Mouse (Mus musculus): Measurements from ENCODE around the gene Rnase12. TPM values are rescaled to one million over a fixed set of nuclear protein-coding genes. Genes with fewer than 3 reads are reported as not detected.
A peak's percentile ranks its signal among the peaks of the same experiment; 100 is the strongest.
"Not testable (repeated sequence)": the region's sequence is repeated elsewhere in the genome, so short reads cannot be mapped to it uniquely, and the experiment has no call there.

Rnase12 gene
- total RNA-seq, 2 experiments from 2014 or later: not detected

DNA sequence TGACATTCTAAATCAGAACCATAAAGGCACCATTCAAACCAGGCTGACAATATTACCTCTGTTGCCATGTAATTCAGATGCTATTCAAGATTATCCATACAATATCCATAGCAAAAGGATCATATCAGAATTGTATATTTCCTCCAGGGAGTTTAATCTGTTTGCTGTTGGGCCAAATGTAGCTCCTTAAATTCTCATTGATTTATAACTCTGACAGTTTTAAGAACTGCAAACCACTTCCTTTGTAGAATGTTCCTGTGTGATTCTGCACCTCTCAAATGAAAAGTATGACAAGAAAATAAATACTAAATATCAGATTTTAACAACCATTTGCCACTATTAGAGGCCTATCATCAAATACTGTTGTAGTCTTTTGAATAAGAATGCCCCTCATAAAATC, 41.7 kb downstream of the Rnase12 start:
- no peak for DNase-seq

DNA sequence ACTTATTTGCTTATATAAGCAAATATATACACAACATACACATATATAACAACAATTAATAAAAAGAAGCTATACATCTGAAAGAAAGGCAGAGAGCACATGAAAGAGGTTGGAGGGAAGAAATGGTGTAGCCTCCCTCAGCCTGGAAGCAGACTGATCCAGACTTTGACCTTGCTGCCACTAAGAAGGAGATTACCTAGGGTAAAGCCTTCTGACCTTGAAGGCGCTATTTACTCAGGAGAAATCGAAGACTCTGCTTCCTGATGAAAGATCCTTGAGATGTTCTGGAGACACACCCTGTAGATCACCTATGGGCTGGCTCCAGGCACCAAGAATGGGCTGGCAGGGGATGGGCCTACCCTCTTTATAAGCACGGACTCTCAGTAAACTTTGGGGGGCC, 42.7 kb downstream of the Rnase12 start:
- DNase-seq: not testable (repeated sequence)

DNA sequence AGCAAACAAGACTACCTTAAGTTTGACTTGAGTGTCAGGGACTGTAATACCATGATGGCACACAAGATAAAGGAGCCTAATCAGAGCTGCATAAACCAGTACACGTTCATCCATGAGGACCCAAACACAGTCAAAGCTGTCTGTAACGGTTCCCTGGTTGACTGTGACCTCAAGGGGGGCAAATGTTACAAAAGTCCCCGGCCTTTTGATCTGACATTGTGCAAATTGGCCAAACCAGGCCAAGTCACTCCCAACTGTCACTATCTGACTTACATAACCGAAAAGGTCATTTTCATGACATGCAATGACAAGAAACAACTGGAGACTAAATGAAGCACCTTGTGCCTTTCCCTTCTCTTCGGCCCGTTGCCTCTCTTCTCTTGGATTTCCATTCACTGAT, 47.9 kb downstream of the Rnase12 start:
- no peak for DNase-seq

DNA sequence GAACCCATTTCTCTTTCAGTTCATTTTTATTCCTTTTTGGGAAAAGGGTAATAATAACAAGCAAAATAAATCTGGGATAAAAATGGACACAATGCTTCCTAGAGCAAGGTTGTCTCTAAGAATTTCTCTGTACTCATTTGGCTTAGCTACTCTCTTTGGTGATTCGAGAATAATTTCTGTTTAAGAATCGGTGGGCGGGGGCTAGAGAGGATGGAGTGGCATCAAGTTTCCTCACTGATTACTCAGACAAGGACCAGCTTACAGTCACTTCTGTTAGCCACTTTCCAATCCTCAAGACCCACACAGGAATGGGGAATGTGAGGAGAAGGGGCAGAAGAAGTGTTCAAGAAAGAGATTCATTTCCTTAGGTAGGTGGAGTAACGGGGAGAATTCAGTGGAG, 48.7 kb downstream of the Rnase12 start:
- DNase-seq: no peak

DNA sequence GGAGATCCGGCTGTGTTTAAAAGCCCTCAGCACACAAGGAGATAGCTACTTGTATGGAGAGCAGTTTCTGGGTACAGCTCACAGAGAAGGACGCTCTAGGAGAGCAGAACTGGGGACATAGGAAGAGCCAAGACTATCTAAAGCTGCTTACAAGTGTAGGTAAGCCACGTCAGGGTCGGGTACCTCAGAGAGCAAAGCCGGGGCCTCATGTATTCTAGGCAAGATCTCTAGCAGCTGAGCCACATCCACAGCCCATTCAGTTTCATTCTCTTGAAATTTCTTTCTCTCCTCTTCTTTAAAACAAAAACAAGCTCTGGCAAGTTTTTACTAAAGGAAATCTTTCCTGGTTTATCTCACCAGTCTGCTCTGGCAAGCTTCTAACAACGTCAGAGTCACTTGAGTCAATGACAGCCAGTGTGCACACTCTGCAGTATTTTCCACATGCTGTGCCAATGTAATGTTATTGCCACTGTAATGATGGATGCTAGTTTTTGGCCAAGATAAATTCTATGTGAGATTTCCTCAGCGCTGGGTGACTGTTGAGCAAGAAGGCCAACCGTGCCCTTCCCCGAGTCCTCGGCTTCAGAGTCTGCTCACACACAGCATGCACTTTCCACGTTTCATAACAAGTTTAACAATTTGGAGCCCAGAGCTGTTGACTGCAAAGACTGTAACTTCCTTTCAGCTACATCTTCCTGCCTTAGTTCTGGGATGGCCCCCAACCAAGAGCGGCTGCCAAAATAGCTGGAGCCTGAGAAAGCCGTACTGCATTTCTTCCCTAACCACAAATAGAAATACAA, 49.3 kb downstream of the Rnase12 start:
- peak; percentile 74 for DNase-seq

DNA sequence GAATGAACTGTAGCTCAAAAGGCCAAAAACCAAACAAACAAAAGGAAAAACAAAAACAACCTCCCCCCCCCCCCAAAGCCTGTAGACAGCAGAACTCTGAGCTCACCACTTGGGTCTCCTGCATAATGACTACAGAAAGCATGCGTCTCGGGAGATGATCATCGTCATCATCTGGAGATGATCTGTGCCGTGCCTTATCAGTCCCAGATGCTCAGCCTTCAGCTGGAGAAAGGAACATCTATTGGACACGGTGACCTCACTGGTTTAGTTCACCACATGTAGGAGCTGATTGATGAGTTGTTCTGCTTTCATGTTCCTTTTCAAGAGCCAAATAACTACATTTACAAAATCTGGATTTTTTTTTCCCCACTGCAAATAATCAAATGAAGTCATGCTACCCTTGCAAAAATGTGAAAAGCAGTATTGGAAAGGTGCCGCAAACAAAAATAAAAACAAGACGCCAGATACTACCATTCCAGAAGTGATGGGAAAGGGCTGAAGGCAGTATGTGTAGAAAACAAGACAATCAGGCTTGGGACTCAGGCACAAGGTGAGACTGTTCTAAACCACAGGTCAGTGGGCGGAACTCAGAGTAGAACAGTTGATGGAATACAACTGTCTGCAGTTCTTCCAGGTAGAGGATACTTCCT, 50.2 kb downstream of the Rnase12 start, which contains the start of gene Rnase10:
Gene Rnase10, plus strand, starts transcription at position 600 of the 650 bp plus-strand sequence.
- no peak for DNase-seq

Other genes starting within 250 kb of the Rnase12 start
- under 1 TPM in 1 of 2 experiments, not detected in 1; 0.18 TPM for gene Ccnb1ip1, start 249.9 kb downstream of the Rnase12 start, total RNA-seq (2021)
- 10 to 100 TPM; 25.5 to 26.8 TPM for gene Parp2, start 249.8 kb downstream of the Rnase12 start, total RNA-seq (2021)
- 10 to 100 TPM in 1 of 2 experiments, 1 to 10 TPM in 1; 9.3 to 12.3 TPM for gene Tep1, start 187.1 kb downstream of the Rnase12 start, total RNA-seq (2021)
- 1 to 10 TPM in 1 of 2 experiments, under 1 TPM in 1; 0.86 to 1.1 TPM for gene Klhl33, start 160.2 kb downstream of the Rnase12 start, total RNA-seq (2021)
- gene Osgep, start 132.8 kb downstream of the Rnase12 start, total RNA-seq (2021): 10 to 100 TPM; 64.2 to 65.8 TPM
- gene Apex1, start 132.7 kb downstream of the Rnase12 start, total RNA-seq (2021): 10 to 100 TPM; 49.5 to 52.9 TPM
- 10 to 100 TPM; 25.7 to 27.2 TPM for gene Pip4p1, start 126.8 kb downstream of the Rnase12 start, total RNA-seq (2021)
- gene Pnp, start 126.6 kb downstream of the Rnase12 start, total RNA-seq (2021): 10 to 100 TPM; 11.1 to 13.9 TPM
- 10 to 100 TPM; 11.1 to 15.0 TPM for gene Gm49342, start 113.1 kb downstream of the Rnase12 start, total RNA-seq (2021)
- 1 to 10 TPM in 1 of 2 experiments, under 1 TPM in 1; 0.81 to 1.2 TPM for gene Pnp2, start 101.7 kb downstream of the Rnase12 start, total RNA-seq (2021)
- gene Rnase10, start 49.9 kb downstream of the Rnase12 start, total RNA-seq (2021): under 1 TPM in 1 of 2 experiments, not detected in 1; 0.17 TPM
- not detected for gene Rnase9, start 15.8 kb downstream of the Rnase12 start, total RNA-seq (2021)
- gene Rnase11, start 7.5 kb downstream of the Rnase12 start, total RNA-seq (2021): not detected
- gene Olfr750, start 16.8 kb upstream of the Rnase12 start, total RNA-seq (2021): not detected
- 10 to 100 TPM; 30.4 to 31.7 TPM for gene Rnase4, start 33.4 kb upstream of the Rnase12 start, total RNA-seq (2021)
- 1 to 10 TPM; 2.2 to 3.3 TPM for gene Ang, start 33.5 kb upstream of the Rnase12 start, total RNA-seq (2021)
- not detected for gene Eddm3b, start 56.8 kb upstream of the Rnase12 start, total RNA-seq (2021)
- gene Rnase6, start 66.2 kb upstream of the Rnase12 start, total RNA-seq (2021): under 1 TPM; 0.34 to 0.69 TPM
- gene Rnase1, start 89.1 kb upstream of the Rnase12 start, total RNA-seq (2021): under 1 TPM; 0.55 to 0.99 TPM
- gene Rnase2b, start 104.6 kb upstream of the Rnase12 start, total RNA-seq (2021): not detected
- gene Ang2, start 141.5 kb upstream of the Rnase12 start, total RNA-seq (2021): not detected
- not detected for gene Ear14, start 145.7 kb upstream of the Rnase12 start, total RNA-seq (2021)
- not detected for gene Rnase2a, start 198.5 kb upstream of the Rnase12 start, total RNA-seq (2021)

Data from heart, postnatal 4 days (tissue).